11 mouse cellular contexts compared by ENCODE assay signal in genomic region chr13:98393356-98394070, GRCm38 (mm10). TPM values are rescaled to one million over a fixed set of nuclear protein-coding genes. Genes with fewer than 3 reads are reported as not detected.
A peak's percentile ranks its signal among the peaks of the same experiment; 100 is the strongest.
DNase-seq lines count a peak whose midpoint lies in the region; ATAC-seq lines count a peak whose summit lies in the region.
"Had no signal": no experiment of that assay in that cellular context is flagged by ENCODE, and none has a peak within 500 bp of the region (broad histone marks: within the 10 kb centered on the region; RNA-seq: fewer than 3 reads in every experiment).

No protein-coding gene starts in this region.

- DNase-seq in heart, embryonic 10.5 days (ENCODE audit: low spot score) = no peak
- DNase-seq in neural tube, embryonic 10.5 days (ENCODE audit: extremely low spot score, low spot score) = peak; percentile 47
- DNase-seq in kidney, postnatal 10 days = peak; percentile 53
- peak; percentile 30 for DNase-seq in right cerebral cortex, postnatal 4 days
- DNase-seq in adrenal gland, adult 2 months = no peak

- H3K4me1 ChIP-seq in heart, embryonic 12.5 days (replicated peaks) = peaks cover 19% of the 10 kb centered on the region
- H3K4me1 ChIP-seq in heart, embryonic 10.5 days = peaks cover 5% of the 10 kb centered on the region
- peaks cover 23% of the 10 kb centered on the region for H3K4me1 ChIP-seq in neural tube, embryonic 15.5 days
- H3K4me1 ChIP-seq in intestine, embryonic 15.5 days (replicated peaks) = peaks cover 12% of the 10 kb centered on the region

- H3K27ac ChIP-seq in heart, embryonic 12.5 days (ENCODE audit: poor library complexity, severe bottlenecking) = no peak overlapping the region
- no peak overlapping the region for H3K27ac ChIP-seq in heart, embryonic 10.5 days
- H3K27ac ChIP-seq in neural tube, embryonic 15.5 days (replicated peaks) = no peak overlapping the region
- no peak overlapping the region for H3K27ac ChIP-seq in intestine, embryonic 15.5 days
- H3K27ac ChIP-seq: midbrain, embryonic 12.5 days had no signal

- H3K9ac ChIP-seq in heart, embryonic 12.5 days = no peak overlapping the region
- H3K9ac ChIP-seq in neural tube, embryonic 15.5 days (replicated peaks) = no peak overlapping the region
- H3K9ac ChIP-seq in intestine, embryonic 15.5 days = no peak overlapping the region
- H3K9ac ChIP-seq: midbrain, embryonic 12.5 days had no signal

- 0 out of 2 replicates have a peak overlapping the region, but pooled peaks have one; percentile 14 for H3K4me2 ChIP-seq in heart, embryonic 12.5 days
- no peak overlapping the region for H3K4me2 ChIP-seq in neural tube, embryonic 15.5 days
- no peak overlapping the region for H3K4me2 ChIP-seq in intestine, embryonic 15.5 days (replicated peaks)
- H3K4me2 ChIP-seq: midbrain, embryonic 12.5 days had no signal

- no peak overlapping the region for H3K4me3 ChIP-seq in heart, embryonic 12.5 days
- no peak overlapping the region for H3K4me3 ChIP-seq in heart, embryonic 10.5 days
- no peak overlapping the region for H3K4me3 ChIP-seq in neural tube, embryonic 15.5 days (replicated peaks)
- no peak overlapping the region for H3K4me3 ChIP-seq in intestine, embryonic 15.5 days (replicated peaks)
- H3K4me3 ChIP-seq: midbrain, embryonic 12.5 days had no signal

- H3K9me3 ChIP-seq in heart, embryonic 12.5 days (replicated peaks) = 0 out of 2 replicates have a peak, but pooled peaks cover 5% of the 10 kb centered on the region
- H3K9me3 ChIP-seq in heart, embryonic 10.5 days = no peaks in the 10 kb centered on the region
- no peaks in the 10 kb centered on the region for H3K9me3 ChIP-seq in neural tube, embryonic 15.5 days (replicated peaks)
- H3K9me3 ChIP-seq in intestine, embryonic 15.5 days = no peaks in the 10 kb centered on the region
- H3K9me3 ChIP-seq: midbrain, embryonic 12.5 days had no signal

- 23% methylated on average over 10 of the region's 10 CpGs for WGBS in heart, embryonic 12.5 days
- WGBS in heart, embryonic 10.5 days = 27% methylated on average over 10 of the region's 10 CpGs
- 21% methylated on average over 10 of the region's 10 CpGs for WGBS in neural tube, embryonic 15.5 days
- 23% methylated on average over 10 of the region's 10 CpGs for WGBS in intestine, embryonic 15.5 days

- H3K27me3 ChIP-seq in heart, embryonic 12.5 days (replicated peaks) = peaks cover 55% of the 10 kb centered on the region
- H3K27me3 ChIP-seq in heart, embryonic 10.5 days (ENCODE audit: insufficient read depth, poor library complexity, severe bottlenecking) = peaks cover 59% of the 10 kb centered on the region
- H3K27me3 ChIP-seq in neural tube, embryonic 15.5 days (replicated peaks) = peaks cover 58% of the 10 kb centered on the region
- peaks cover 51% of the 10 kb centered on the region for H3K27me3 ChIP-seq in intestine, embryonic 15.5 days (replicated peaks)

- no peaks in the 10 kb centered on the region for H3K36me3 ChIP-seq in heart, embryonic 12.5 days
- H3K36me3 ChIP-seq in heart, embryonic 10.5 days = no peaks in the 10 kb centered on the region
- no peaks in the 10 kb centered on the region for H3K36me3 ChIP-seq in neural tube, embryonic 15.5 days
- H3K36me3 ChIP-seq in intestine, embryonic 15.5 days = no peaks in the 10 kb centered on the region
- H3K36me3 ChIP-seq: midbrain, embryonic 12.5 days had no signal

- no peak for ATAC-seq in heart, embryonic 12.5 days (ENCODE audit: insufficient number of reproducible peaks, low FRiP score)
- no peak for ATAC-seq in neural tube, embryonic 15.5 days (ENCODE audit: low FRiP score)
- no peak for ATAC-seq in intestine, embryonic 15.5 days

RNA-seq across cellular contexts. Expression of gene Foxd1, which starts 39.5 kb away (rescaled TPM):
- polyA plus RNA-seq in heart, embryonic 12.5 days (2016; fragmentation: Nextera tagmentation; extraction: Ambion mirVana) = 0.03 and 0.06 TPM in 2 replicates
- polyA plus RNA-seq in heart, embryonic 10.5 days (2016; fragmentation: Nextera tagmentation; extraction: Ambion mirVana) = 0.10 and 0.16 TPM in 2 replicates
- 0.33 and 0.65 TPM in 2 replicates for polyA plus RNA-seq in neural tube, embryonic 15.5 days (2015; fragmentation: Nextera tagmentation; extraction: Ambion mirVana)
- total RNA-seq in adrenal gland, adult 2 months (2021) = 1 to 10 TPM in 1 of 2 experiments, under 1 TPM in 1; 0.26 to 1.4 TPM
- polyA plus RNA-seq in adrenal gland, adult 2 months (2012; rRNA removed) = 1.6 and 2.5 TPM in 2 replicates
- 0.03 TPM in 1 of 2 replicates, not detected in the other for polyA plus RNA-seq in intestine, embryonic 15.5 days (2015; fragmentation: Nextera tagmentation; extraction: Ambion mirVana)
- total RNA-seq: granulocyte monocyte progenitor cell, adult 5-6 weeks; liver, adult 2 months had no signal
- polyA plus RNA-seq: liver, adult 2 months had no signal

Comparison
In these comparisons a context has a peak if more than half of its experiments do, and no peak if none do; other contexts are left out.
1. DNase-seq: peak in neural tube, embryonic 10.5 days (single experiment), kidney, postnatal 10 days (single experiment) and right cerebral cortex, postnatal 4 days (single experiment); none in heart, embryonic 10.5 days (single experiment) and adrenal gland, adult 2 months (single experiment).